Mouse (Mus musculus) forebrain, embryonic 14.5 days (tissue): ENCODE data around the gene Lrp10. TPM values are rescaled to one million over a fixed set of nuclear protein-coding genes. Genes with fewer than 3 reads are reported as not detected.
A peak's percentile ranks its signal among the peaks of the same experiment; 100 is the strongest.

Experiments
- ATAC-seq: fragments of 200-750 bp; cut with Nextera tagmentation; 2 replicates; pipeline ENCODE4 v1.8.0; 2017; ENCODE audit warnings: mild to moderate bottlenecking, moderate library complexity
- DNase-seq: peaks from one replicate; pipeline ENCODE4 v3.0.0-alpha.2; 2015; ENCODE audit warnings: low spot score
- H3K27ac ChIP-seq: fragments of 300-500 bp; sonication (generic); 2 replicates; pipeline ENCODE4 v1.5.1; 2014; ENCODE audit warnings: low read depth, mild to moderate bottlenecking, control low read depth, low read length, moderate library complexity
- H3K27me3 ChIP-seq: fragments of 300-500 bp; sonication (generic); replicated peaks from 2 replicates; pipeline ENCODE4 v1.6.1; 2014; ENCODE audit warnings: low read length, control low read depth, mixed read lengths; ENCODE audit not compliant: control insufficient read depth, insufficient read depth
- H3K36me3 ChIP-seq: fragments of 300-500 bp; sonication (generic); 2 replicates; pipeline ENCODE4 v1.6.1; 2014; ENCODE audit warnings: low read length, control low read depth; ENCODE audit not compliant: control insufficient read depth, insufficient read depth
- H3K4me1 ChIP-seq: fragments of 300-500 bp; sonication (generic); 2 replicates; pipeline ENCODE4 v1.6.1; 2014; ENCODE audit warnings: antibody characterized with exemption, low read length, control low read depth; ENCODE audit not compliant: control insufficient read depth, insufficient read depth
- H3K4me2 ChIP-seq: fragments of 300-500 bp; sonication (generic); 2 replicates; pipeline ENCODE4 v1.6.1; 2014; ENCODE audit warnings: mild to moderate bottlenecking, control low read depth, low read length
- H3K4me3 ChIP-seq: fragments of 300-500 bp; sonication (generic); 2 replicates; pipeline ENCODE4 v1.5.1; 2014; ENCODE audit warnings: low read depth, low read length, control low read depth
- H3K9ac ChIP-seq: fragments of 300-500 bp; sonication (generic); 2 replicates; pipeline ENCODE4 v1.6.1; 2014; ENCODE audit warnings: mild to moderate bottlenecking, low read length, control low read depth, moderate library complexity
- H3K9me3 ChIP-seq: fragments of 300-500 bp; sonication (generic); replicated peaks from 2 replicates; pipeline ENCODE4 v1.6.1; 2016; ENCODE audit warnings: low read length, control low read depth, mixed read lengths; ENCODE audit not compliant: control insufficient read depth
- WGBS: fragments of 180-500 bp; shearing (Covaris S2); extraction: QIAGEN DNeasy Blood & Tissue Kit; methylation state at CpG from one replicate; pipeline ENCODE4 v1.1.7; 2014; 5-methylcytosine and 5-hydroxymethylcytosine counted together
- polyA plus RNA-seq: library from polyadenylated mRNA; unstranded; fragments of >200 nt; fragmentation: Nextera tagmentation; extraction: Ambion mirVana; gene quantifications from 2 replicates; pipeline ENCODE4 v1.2.1, GENCODE M21; 2014

The Lrp10 gene
- polyA plus RNA-seq, 1 experiment from 2014 or later = 19.2 TPM

- DNase-seq (no peak), ATAC-seq (no peak)
- Histone ChIP-seq H3K27ac (no peak overlapping the region), H3K4me2 (no peak overlapping the region), H3K9me3 (no peaks in the 10 kb centered on the region), H3K27me3 (peaks cover 10% of the 10 kb centered on the region), H3K36me3 (no peaks in the 10 kb centered on the region), H3K4me3 (no peak overlapping the region), H3K9ac (no peak overlapping the region), H3K4me1 (peaks cover 18% of the 10 kb centered on the region)
- 66% methylated on average over 6 of the region's 6 CpGs for WGBS
Observed at GRCm38 (mm10) chr14:54480673-54481072, 16.7 kb downstream of the Lrp10 start.

GRCm38 (mm10) chr14:54481402-54481801, 17.5 kb downstream of the Lrp10 start:
- DNase-seq (no peak), ATAC-seq (no peak)
- Histone ChIP-seq H3K27ac (no peak overlapping the region), H3K4me2 (no peak overlapping the region), H3K9me3 (no peaks in the 10 kb centered on the region), H3K4me1 (peaks cover 14% of the 10 kb centered on the region), H3K36me3 (no peaks in the 10 kb centered on the region), H3K4me3 (no peak overlapping the region), H3K9ac (no peak overlapping the region), H3K27me3 (peaks cover 10% of the 10 kb centered on the region)
- 86% methylated on average over 8 of the region's 8 CpGs for WGBS

- DNase-seq = peak; percentile 41
- H3K4me3 ChIP-seq = no peak overlapping the region
- no peaks in the 10 kb centered on the region for H3K9me3 ChIP-seq
- peaks cover 5% of the 10 kb centered on the region for H3K4me1 ChIP-seq
- no peak overlapping the region for H3K4me2 ChIP-seq
- H3K9ac ChIP-seq = no peak overlapping the region
- peaks cover 10% of the 10 kb centered on the region for H3K27me3 ChIP-seq
- no peaks in the 10 kb centered on the region for H3K36me3 ChIP-seq
- no peak overlapping the region for H3K27ac ChIP-seq
- no peak for ATAC-seq
- WGBS = 40% methylated on average over 9 of the region's 9 CpGs
Observed at GRCm38 (mm10) chr14:54482498-54482897, 18.6 kb downstream of the Lrp10 start.

- no peaks in the 10 kb centered on the region; the same call in 1 of the 2 replicates for H3K27me3 ChIP-seq
- WGBS = 90% methylated on average over 7 of the region's 7 CpGs
Observed at GRCm38 (mm10) chr14:54485899-54486298, 22.0 kb downstream of the Lrp10 start.

GRCm38 (mm10) chr14:54487732-54488131, 23.8 kb downstream of the Lrp10 start:
- Histone ChIP-seq H3K27me3 (no peaks in the 10 kb centered on the region), H3K36me3 (no peaks in the 10 kb centered on the region), H3K4me1 (no peaks in the 10 kb centered on the region), H3K4me3 (no peak overlapping the region), H3K4me2 (no peak overlapping the region), H3K9me3 (no peaks in the 10 kb centered on the region), H3K27ac (no peak overlapping the region), H3K9ac (no peak overlapping the region)
- DNase-seq (no peak), ATAC-seq (no peak)
- 75% methylated on average over 2 of the region's 2 CpGs for WGBS

More at GRCm38 (mm10) chr14:54485899-54486298, 22.0 kb downstream of the Lrp10 start:
- no peak for ATAC-seq
- Histone ChIP-seq H3K36me3 (no peaks in the 10 kb centered on the region), H3K9ac (no peak overlapping the region), H3K27ac (no peak overlapping the region), H3K4me1 (no peaks in the 10 kb centered on the region), H3K9me3 (no peaks in the 10 kb centered on the region), H3K4me2 (no peak overlapping the region), H3K4me3 (no peak overlapping the region)
- no peak for DNase-seq

DNA sequence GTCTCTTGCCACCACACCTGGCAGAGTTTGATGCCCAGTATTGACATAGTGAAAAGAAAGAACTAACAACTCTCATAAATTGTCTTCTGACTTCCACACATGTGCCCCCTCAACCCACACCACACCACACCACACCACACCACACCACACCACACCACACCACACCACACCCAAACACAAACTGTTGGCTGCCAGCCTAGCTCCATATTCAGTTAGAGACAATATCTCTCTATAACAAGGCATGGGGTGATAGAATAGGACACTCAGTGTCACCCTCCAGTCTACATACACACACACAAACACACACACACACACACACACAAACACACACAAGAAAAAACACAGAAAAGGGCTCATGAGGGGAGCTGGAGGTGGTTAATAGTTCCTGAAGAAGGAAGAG, 24.4 kb downstream of the Lrp10 start:
- no peak overlapping the region for H3K4me3 ChIP-seq
- no peak overlapping the region for H3K4me2 ChIP-seq
- no peaks in the 10 kb centered on the region for H3K4me1 ChIP-seq
- no peaks in the 10 kb centered on the region for H3K36me3 ChIP-seq
- no peak overlapping the region for H3K9ac ChIP-seq
- H3K27me3 ChIP-seq = no peaks in the 10 kb centered on the region
- no peak overlapping the region for H3K27ac ChIP-seq
- H3K9me3 ChIP-seq = no peaks in the 10 kb centered on the region
- DNase-seq (no peak), ATAC-seq (no peak)

GRCm38 (mm10) chr14:54492345-54493131, 28.6 kb downstream of the Lrp10 start:
- Histone ChIP-seq H3K4me1 (no peaks in the 10 kb centered on the region), H3K9ac (no peak overlapping the region), H3K36me3 (no peaks in the 10 kb centered on the region), H3K4me2 (no peak overlapping the region), H3K4me3 (no peak overlapping the region), H3K27me3 (no peaks in the 10 kb centered on the region), H3K27ac (no peak overlapping the region), H3K9me3 (no peaks in the 10 kb centered on the region)
- 63% methylated on average over 18 of the region's 18 CpGs for WGBS
- no peak for DNase-seq
- no peak for ATAC-seq

DNA sequence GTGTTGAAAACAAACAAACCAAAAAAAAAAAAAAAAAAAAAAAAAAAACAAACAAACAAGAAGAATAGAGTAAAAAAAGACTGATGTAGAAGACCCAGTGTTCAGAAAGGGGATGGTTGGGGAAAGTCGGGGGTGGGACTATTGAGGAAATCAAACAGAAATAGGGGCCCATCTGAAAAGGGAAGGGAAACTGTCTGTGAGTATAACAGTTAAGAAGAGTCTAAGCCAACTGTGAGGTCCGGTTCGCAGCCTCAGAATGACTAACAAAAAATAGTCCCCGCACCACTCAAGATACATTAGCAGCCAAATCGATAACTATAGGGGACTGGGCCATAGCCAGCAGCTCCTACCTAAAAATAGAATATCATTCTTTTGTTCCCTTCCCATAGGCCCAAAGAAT, 29.3 kb downstream of the Lrp10 start:
- Histone ChIP-seq H3K27ac (no peak overlapping the region), H3K9ac (no peak overlapping the region), H3K4me3 (no peak overlapping the region), H3K9me3 (no peaks in the 10 kb centered on the region), H3K27me3 (no peaks in the 10 kb centered on the region), H3K4me1 (no peaks in the 10 kb centered on the region), H3K36me3 (no peaks in the 10 kb centered on the region), H3K4me2 (no peak overlapping the region)
- ATAC-seq = no peak
- 96% methylated on average over 5 of the region's 5 CpGs for WGBS
- DNase-seq = no peak

GRCm38 (mm10) chr14:54494234-54494633, 30.3 kb downstream of the Lrp10 start:
- WGBS = 0% methylated on average over 3 of the region's 3 CpGs
- DNase-seq (peak; percentile 71), ATAC-seq (peak; percentile 66)
- Histone ChIP-seq H3K27ac (no peak overlapping the region), H3K9me3 (no peaks in the 10 kb centered on the region), H3K4me3 (no peak overlapping the region), H3K4me2 (no peak overlapping the region), H3K4me1 (no peaks in the 10 kb centered on the region), H3K36me3 (no peaks in the 10 kb centered on the region), H3K27me3 (no peaks in the 10 kb centered on the region), H3K9ac (no peak overlapping the region)
